Mouse (Mus musculus): ENCODE measurements around the gene Cd151. TPM values are rescaled to one million over a fixed set of nuclear protein-coding genes. Genes with fewer than 3 reads are reported as not detected.

The Cd151 gene
- polyA plus RNA-seq, 1 experiment from 2014 or later = 79.1 TPM

DNA sequence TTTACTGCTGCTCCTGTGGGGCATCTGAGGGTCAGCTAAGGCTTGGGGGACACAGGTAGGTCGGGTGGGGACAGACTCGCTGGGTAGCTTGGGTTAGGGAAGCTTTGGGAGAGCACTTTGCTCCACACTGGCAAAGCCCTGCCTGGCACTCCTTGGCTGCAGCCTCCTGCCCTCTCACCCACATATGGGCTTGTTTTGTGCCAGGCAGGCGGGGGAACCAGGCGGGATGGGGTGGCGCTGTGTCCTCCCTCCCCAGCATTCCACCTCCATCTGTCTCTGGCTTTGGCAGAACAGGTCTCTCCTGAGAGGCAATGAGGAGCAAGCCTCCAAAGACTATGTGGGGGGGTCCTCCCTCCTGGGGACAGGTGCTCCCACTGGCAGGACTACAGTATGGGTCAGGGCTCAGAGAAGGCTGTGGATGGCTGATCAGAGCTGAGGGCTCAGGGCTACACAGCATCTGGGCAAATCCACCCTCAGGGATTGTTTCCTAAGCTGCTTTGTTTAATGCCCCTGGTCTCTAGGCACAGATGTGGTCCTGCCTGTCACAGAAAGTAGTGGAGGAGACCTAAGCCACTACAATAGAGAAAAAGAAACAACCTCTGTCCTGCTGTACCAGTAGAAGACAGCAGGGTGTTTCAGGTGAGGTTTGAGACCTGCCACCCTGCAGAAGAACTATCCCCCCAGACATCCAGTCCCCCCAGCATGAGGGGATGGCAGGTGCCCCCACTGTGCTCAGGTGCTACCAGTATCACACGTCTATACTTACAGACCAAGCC is 34.3 kb upstream of the Cd151 start:
- Histone ChIP-seq H3K27me3 (ENCODE audit: insufficient read depth, low read length) (no peaks in the 10 kb centered on the region), H3K36me3 (ENCODE audit: insufficient read depth) (peaks cover 35% of the 10 kb centered on the region), H3K4me3 (ENCODE audit: low read depth, low read length) (no peak overlapping the region), H3K27ac (ENCODE audit: low read depth) (no peak overlapping the region), H3K9ac (no peak overlapping the region), H3K4me1 (ENCODE audit: insufficient read depth) (peaks cover 20% of the 10 kb centered on the region; the same call in 1 of the 2 replicates), H3K9me3 (ENCODE audit: low read depth, low read length) (no peaks in the 10 kb centered on the region), H3K4me2 (no peak overlapping the region)
- ATAC-seq (ENCODE audit: insufficient read depth) (no peak), DNase-seq (no peak)
- no peak for TF ChIP-seq CTCF (IDR thresholded peaks at IDR 0.05; ENCODE audit: low read depth)
- 91% methylated on average over 6 of the region's 6 CpGs for WGBS

DNA sequence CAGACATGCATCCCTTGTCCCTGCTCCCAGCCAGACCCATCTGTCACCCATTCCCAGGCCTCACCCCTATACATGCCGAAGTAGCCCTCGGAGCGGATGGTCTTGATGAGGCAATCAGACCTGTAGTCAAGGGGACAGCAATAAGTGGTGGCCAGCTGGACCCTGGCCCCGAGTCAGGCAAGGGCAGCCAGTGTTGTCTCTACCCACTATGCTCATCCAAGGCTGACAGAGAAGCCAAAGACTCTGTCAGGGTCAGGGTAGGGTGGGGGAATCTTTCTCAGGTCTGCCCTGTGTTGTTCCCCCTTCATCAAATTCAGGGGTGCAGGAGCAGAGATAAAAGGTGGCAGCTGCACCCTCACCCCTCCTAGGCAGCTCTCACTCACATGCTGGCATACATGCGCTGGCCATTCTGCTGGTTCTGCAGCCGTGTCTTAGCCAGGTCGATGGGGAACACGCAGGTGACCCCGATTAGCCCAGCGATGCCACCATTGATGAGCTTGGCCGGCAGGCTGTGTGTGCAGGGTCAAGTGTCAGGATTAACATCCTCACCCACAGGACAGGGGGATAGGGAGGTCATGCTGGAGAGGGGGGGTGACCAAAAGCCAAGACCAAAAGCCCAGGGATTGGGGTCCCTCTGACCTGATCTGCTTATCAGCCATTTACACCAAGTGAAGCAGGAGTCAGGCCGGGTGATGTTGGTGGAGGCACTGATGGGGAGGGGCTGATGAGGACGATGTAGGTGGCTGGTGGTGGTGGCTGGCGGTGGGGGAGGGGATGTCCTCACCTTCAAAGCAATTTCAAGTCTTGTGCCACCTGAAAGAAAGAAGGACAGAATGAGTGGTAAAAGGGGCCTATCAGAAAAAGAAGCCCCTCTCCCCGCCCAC is 33.4 kb upstream of the Cd151 start:
- Histone ChIP-seq H3K27ac (ENCODE audit: low read depth) (no peak overlapping the region), H3K36me3 (ENCODE audit: insufficient read depth) (peaks cover 42% of the 10 kb centered on the region), H3K9me3 (ENCODE audit: low read depth, low read length) (no peaks in the 10 kb centered on the region), H3K4me2 (peak overlapping the region; percentile 70), H3K27me3 (ENCODE audit: insufficient read depth, low read length) (no peaks in the 10 kb centered on the region), H3K4me3 (ENCODE audit: low read depth, low read length) (peak overlapping the region; percentile 37), H3K4me1 (ENCODE audit: insufficient read depth) (peaks cover 20% of the 10 kb centered on the region; the same call in 1 of the 2 replicates), H3K9ac (peak overlapping the region; percentile 51)
- ATAC-seq (ENCODE audit: insufficient read depth) (no peak), DNase-seq (no peak)
- no peak for TF ChIP-seq CTCF (IDR thresholded peaks at IDR 0.05; ENCODE audit: low read depth)
- 66% methylated on average over 15 of the region's 15 CpGs for WGBS

DNA sequence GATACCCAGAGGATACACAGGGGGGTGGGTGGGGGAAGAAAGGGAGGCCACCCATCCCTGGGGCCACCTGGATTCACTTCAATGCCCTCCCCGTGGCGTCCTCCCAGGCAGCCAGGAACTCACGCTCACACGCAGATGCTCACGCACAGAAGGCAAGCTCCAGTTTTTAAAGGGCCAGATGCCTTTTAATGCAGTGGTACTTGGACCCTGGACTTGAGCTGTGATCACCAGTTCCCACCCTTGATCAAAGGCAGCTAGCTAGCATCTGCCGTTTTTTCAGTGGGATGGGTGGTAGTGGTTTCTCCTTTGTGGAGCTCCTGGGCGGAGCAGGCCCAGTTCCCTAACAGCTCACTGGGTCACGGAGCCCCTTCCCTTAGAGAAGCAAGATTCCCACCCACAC is 32.7 kb upstream of the Cd151 start:
- peaks cover 50% of the 10 kb centered on the region for H3K36me3 ChIP-seq (ENCODE audit: insufficient read depth)
- H3K4me1 ChIP-seq (ENCODE audit: insufficient read depth) = peaks cover 20% of the 10 kb centered on the region; the same call in 1 of the 2 replicates
- no peak for TF ChIP-seq CTCF (IDR thresholded peaks at IDR 0.05; ENCODE audit: low read depth)
- peak; percentile 72 for DNase-seq
- no peaks in the 10 kb centered on the region for H3K27me3 ChIP-seq (ENCODE audit: insufficient read depth, low read length)
- no peak overlapping the region; the same call in 1 of the 2 replicates for H3K27ac ChIP-seq (ENCODE audit: low read depth)
- H3K9me3 ChIP-seq (ENCODE audit: low read depth, low read length) = no peaks in the 10 kb centered on the region
- H3K9ac ChIP-seq = peak overlapping the region; percentile 51
- no peak for ATAC-seq (ENCODE audit: insufficient read depth)
- peak overlapping the region; percentile 70 for H3K4me2 ChIP-seq
- 13% methylated on average over 8 of the region's 8 CpGs for WGBS
- H3K4me3 ChIP-seq (ENCODE audit: low read depth, low read length) = peak overlapping the region; percentile 37

DNA sequence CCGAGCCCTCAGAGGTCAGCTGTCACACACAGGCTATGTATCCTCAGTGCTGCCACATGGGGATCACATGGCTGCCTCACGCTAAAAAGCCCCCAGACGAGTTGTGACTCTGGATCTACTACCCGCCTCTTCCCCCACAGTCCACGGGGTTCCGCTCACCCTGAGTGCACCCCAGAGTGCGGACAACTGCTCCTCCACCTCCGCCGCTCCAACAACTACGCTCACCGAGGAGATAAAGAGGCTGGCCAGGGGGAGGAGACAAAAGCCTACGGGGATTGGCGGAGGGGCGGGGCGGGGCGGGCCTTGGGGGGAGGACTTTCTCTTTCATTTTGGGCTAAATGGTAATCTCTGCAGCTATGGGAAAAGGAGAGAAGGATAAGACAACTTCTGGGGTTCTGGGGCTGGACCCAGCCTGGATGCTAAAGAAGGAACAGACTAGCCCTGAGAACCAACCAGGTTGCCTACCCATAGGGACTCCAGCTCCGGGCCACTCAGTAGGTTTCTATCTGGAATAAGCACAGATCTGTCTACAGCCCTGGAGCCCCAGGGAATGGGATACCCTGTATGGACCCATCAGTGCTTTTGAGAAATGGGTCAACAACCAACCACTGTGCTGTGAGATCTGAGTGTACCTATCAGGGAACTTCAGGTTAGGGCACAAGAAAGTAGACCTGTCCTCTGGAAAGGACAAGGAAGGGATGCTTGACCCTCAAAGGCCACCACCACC is 31.9 kb upstream of the Cd151 start:
- H3K9ac ChIP-seq = peak overlapping the region; percentile 51
- H3K36me3 ChIP-seq (ENCODE audit: insufficient read depth) = peaks cover 56% of the 10 kb centered on the region
- no peaks in the 10 kb centered on the region for H3K9me3 ChIP-seq (ENCODE audit: low read depth, low read length)
- DNase-seq (peak; percentile 73), ATAC-seq (ENCODE audit: insufficient read depth) (peak; percentile 26)
- no peak for TF ChIP-seq CTCF (IDR thresholded peaks at IDR 0.05; ENCODE audit: low read depth)
- no peaks in the 10 kb centered on the region for H3K27me3 ChIP-seq (ENCODE audit: insufficient read depth, low read length)
- H3K27ac ChIP-seq (ENCODE audit: low read depth) = no peak overlapping the region
- peak overlapping the region; percentile 70 for H3K4me2 ChIP-seq
- peaks cover 20% of the 10 kb centered on the region; the same call in 1 of the 2 replicates for H3K4me1 ChIP-seq (ENCODE audit: insufficient read depth)
- WGBS = 4% methylated on average over 17 of the region's 17 CpGs
- H3K4me3 ChIP-seq (ENCODE audit: low read depth, low read length) = peak overlapping the region; percentile 37

DNA sequence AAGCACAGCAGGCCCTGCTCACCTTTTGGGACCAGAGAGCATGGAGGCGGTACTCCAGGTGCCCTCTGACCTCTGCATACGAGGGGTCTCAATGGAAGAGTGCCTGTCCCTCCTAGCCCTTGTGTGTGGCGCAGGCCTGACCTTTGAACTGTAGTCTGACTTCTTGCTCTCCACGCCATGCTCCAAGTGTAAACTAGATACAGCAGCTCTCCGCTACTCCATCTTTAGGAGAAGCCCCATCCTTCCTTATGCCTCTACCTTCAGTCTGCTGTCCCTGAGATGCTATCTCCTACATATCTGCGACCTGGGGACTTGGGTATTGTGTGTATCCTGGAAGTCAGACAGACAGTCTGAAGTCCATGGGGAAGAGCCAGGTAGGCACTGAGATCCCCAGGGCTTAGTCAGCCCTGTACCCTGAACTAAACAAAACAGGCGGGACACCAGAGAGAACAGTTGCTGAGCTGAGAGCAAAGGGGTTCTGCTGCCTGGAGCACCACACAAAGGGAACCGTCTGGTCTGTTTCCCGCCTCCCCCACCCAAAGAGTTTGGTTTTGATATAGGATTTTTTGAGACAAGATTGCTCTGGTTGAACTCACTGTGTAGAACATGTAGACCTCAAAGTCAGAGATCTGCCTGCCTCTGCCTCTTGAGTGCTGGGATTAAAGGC is 31.2 kb upstream of the Cd151 start:
- WGBS = 79% methylated on average over 9 of the region's 9 CpGs

DNA sequence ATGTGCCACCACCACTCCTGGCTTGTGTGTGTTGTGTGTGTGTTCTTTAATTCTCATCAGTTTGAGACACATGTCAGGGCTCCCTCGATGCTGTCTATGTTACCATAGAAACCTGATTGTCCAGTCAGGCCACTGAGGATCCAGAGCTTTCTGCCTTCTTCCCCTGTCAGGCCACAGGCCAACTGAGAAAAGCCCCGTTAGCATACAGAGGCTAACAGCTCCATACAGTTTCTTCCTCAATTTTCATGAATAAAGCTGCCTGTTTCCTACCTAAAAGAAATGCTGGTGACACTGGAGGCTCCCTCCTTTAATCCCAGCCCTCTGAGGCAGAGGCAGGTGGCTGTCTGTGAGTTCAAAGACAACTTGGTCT is 30.7 kb upstream of the Cd151 start:
- 38% methylated on average over 2 of the region's 2 CpGs for WGBS
- TF ChIP-seq CTCF (IDR thresholded peaks at IDR 0.05; ENCODE audit: low read depth) = no peak

More for the DNA sequence above, 31.2 kb upstream of the Cd151 start:
- DNase-seq (no peak), ATAC-seq (ENCODE audit: insufficient read depth) (no peak)
- no peaks in the 10 kb centered on the region for H3K9me3 ChIP-seq (ENCODE audit: low read depth, low read length)
- peak overlapping the region; percentile 96 for H3K4me2 ChIP-seq
- no peaks in the 10 kb centered on the region for H3K27me3 ChIP-seq (ENCODE audit: insufficient read depth, low read length)
- no peak overlapping the region for H3K9ac ChIP-seq
- no peak overlapping the region for H3K27ac ChIP-seq (ENCODE audit: low read depth)
- peak overlapping the region; percentile 70; the same call in 1 of the 2 replicates for H3K4me3 ChIP-seq (ENCODE audit: low read depth, low read length)
- TF ChIP-seq CTCF (IDR thresholded peaks at IDR 0.05; ENCODE audit: low read depth) = no peak
- H3K4me1 ChIP-seq (ENCODE audit: insufficient read depth) = peaks cover 20% of the 10 kb centered on the region; the same call in 1 of the 2 replicates
- H3K36me3 ChIP-seq (ENCODE audit: insufficient read depth) = peaks cover 55% of the 10 kb centered on the region

More for the DNA sequence above, 30.7 kb upstream of the Cd151 start:
- no peak for ATAC-seq (ENCODE audit: insufficient read depth)
- Histone ChIP-seq H3K9ac (peak overlapping the region; percentile 76; the same call in 1 of the 2 replicates), H3K27ac (ENCODE audit: low read depth) (no peak overlapping the region), H3K4me2 (peak overlapping the region; percentile 96), H3K36me3 (ENCODE audit: insufficient read depth) (peaks cover 50% of the 10 kb centered on the region), H3K9me3 (ENCODE audit: low read depth, low read length) (no peaks in the 10 kb centered on the region), H3K4me3 (ENCODE audit: low read depth, low read length) (peak overlapping the region; percentile 70), H3K27me3 (ENCODE audit: insufficient read depth, low read length) (no peaks in the 10 kb centered on the region), H3K4me1 (ENCODE audit: insufficient read depth) (peaks cover 20% of the 10 kb centered on the region; the same call in 1 of the 2 replicates)
- DNase-seq = no peak
